Mouse (Mus musculus): ENCODE results near the gene Krtap5-1. TPM values are rescaled to one million over a fixed set of nuclear protein-coding genes. Genes with fewer than 3 reads are reported as not detected.
"Not testable (repeated sequence)": the region's sequence is repeated elsewhere in the genome, so short reads cannot be mapped to it uniquely, and the experiment has no call there.

The Krtap5-1 gene
- polyA plus RNA-seq, 1 experiment from 2014 or later, result not detected

GRCm38 (mm10) chr7:142320906-142321305 is 24.0 kb upstream of the Krtap5-1 start:
- H3K9me3 ChIP-seq (replicated peaks; ENCODE audit: low read length), result no peaks in the 10 kb centered on the region
- no peak overlapping the region for H3K4me3 ChIP-seq (replicated peaks; ENCODE audit: low read depth, low read length)
- H3K27me3 ChIP-seq (ENCODE audit: insufficient read depth, low read length), result no peaks in the 10 kb centered on the region
- ATAC-seq (replicated peaks; ENCODE audit: low FRiP score, low read depth), result 0 out of 2 replicates have a peak, but pooled peaks have one; percentile 26
- H3K27ac ChIP-seq, result no peak overlapping the region
- WGBS, result 20% methylated on average over 2 of the region's 2 CpGs
- no peak for TF ChIP-seq CTCF (IDR thresholded peaks at IDR 0.05; ENCODE audit: low read depth)
- no peaks in the 10 kb centered on the region for H3K4me1 ChIP-seq (replicated peaks; ENCODE audit: insufficient read depth, low read length)
- DNase-seq (ENCODE audit: low spot score), result peak; percentile 82
- H3K9ac ChIP-seq (ENCODE audit: low read depth, low read length), result no peak overlapping the region
- no peaks in the 10 kb centered on the region for H3K36me3 ChIP-seq (ENCODE audit: insufficient read depth, low read length)
- H3K4me2 ChIP-seq (ENCODE audit: low read length), result no peak overlapping the region

GRCm38 (mm10) chr7:142319124-142319523 is 22.2 kb upstream of the Krtap5-1 start:
- WGBS, result 87% methylated on average over 11 of the region's 11 CpGs
- Histone ChIP-seq H3K27me3 (ENCODE audit: insufficient read depth, low read length) (no peaks in the 10 kb centered on the region), H3K4me1 (replicated peaks; ENCODE audit: insufficient read depth, low read length) (no peaks in the 10 kb centered on the region), H3K27ac (no peak overlapping the region), H3K36me3 (ENCODE audit: insufficient read depth, low read length) (no peaks in the 10 kb centered on the region), H3K4me2 (ENCODE audit: low read length) (no peak overlapping the region), H3K9ac (ENCODE audit: low read depth, low read length) (no peak overlapping the region), H3K4me3 (replicated peaks; ENCODE audit: low read depth, low read length) (no peak overlapping the region), H3K9me3 (replicated peaks; ENCODE audit: low read length) (no peaks in the 10 kb centered on the region)
- ATAC-seq (replicated peaks; ENCODE audit: low FRiP score, low read depth) (no peak), DNase-seq (ENCODE audit: low spot score) (no peak)
- TF ChIP-seq CTCF (IDR thresholded peaks at IDR 0.05; ENCODE audit: low read depth), result no peak

DNA sequence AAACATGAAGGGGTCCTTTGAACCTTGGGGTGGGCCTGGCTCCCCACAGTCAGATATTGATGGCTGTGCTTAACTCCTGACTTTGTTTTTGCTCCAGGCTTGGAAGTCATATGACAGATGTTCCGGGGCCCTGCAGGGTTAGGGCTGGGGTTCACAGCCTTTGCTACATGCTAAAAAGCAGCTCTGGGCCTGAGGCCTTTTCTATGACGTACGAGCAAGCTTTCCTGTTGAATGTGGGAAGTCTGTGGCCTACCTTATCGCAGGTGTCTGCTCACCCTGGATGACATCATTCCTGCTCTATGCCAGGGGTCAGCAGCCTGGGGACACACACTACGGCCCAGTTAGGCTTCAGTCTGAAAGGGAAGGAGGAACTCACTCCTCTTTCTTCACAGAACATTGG is 20.3 kb upstream of the Krtap5-1 start:
- no peak overlapping the region for H3K27ac ChIP-seq

GRCm38 (mm10) chr7:142316558-142316957 is 19.6 kb upstream of the Krtap5-1 start:
- no peaks in the 10 kb centered on the region for H3K4me1 ChIP-seq (replicated peaks; ENCODE audit: insufficient read depth, low read length)
- no peak overlapping the region for H3K9ac ChIP-seq (ENCODE audit: low read depth, low read length)
- no peaks in the 10 kb centered on the region for H3K27me3 ChIP-seq (ENCODE audit: insufficient read depth, low read length)
- ATAC-seq (replicated peaks; ENCODE audit: low FRiP score, low read depth) (no peak; the same call in 1 of the 2 replicates), DNase-seq (ENCODE audit: low spot score) (peak; percentile 83)
- H3K27ac ChIP-seq, result no peak overlapping the region
- H3K4me2 ChIP-seq (ENCODE audit: low read length), result no peak overlapping the region
- peak; percentile 87 for TF ChIP-seq CTCF (IDR thresholded peaks at IDR 0.05; ENCODE audit: low read depth)
- H3K36me3 ChIP-seq (ENCODE audit: insufficient read depth, low read length), result no peaks in the 10 kb centered on the region
- 37% methylated on average over 6 of the region's 6 CpGs for WGBS
- H3K9me3 ChIP-seq (replicated peaks; ENCODE audit: low read length), result no peaks in the 10 kb centered on the region
- no peak overlapping the region for H3K4me3 ChIP-seq (replicated peaks; ENCODE audit: low read depth, low read length)

More for the DNA sequence above, 20.3 kb upstream of the Krtap5-1 start:
- no peak for ATAC-seq (replicated peaks; ENCODE audit: low FRiP score, low read depth)
- Histone ChIP-seq H3K9ac (ENCODE audit: low read depth, low read length) (no peak overlapping the region), H3K9me3 (replicated peaks; ENCODE audit: low read length) (no peaks in the 10 kb centered on the region), H3K36me3 (ENCODE audit: insufficient read depth, low read length) (no peaks in the 10 kb centered on the region), H3K4me1 (replicated peaks; ENCODE audit: insufficient read depth, low read length) (no peaks in the 10 kb centered on the region), H3K27me3 (ENCODE audit: insufficient read depth, low read length) (no peaks in the 10 kb centered on the region), H3K4me3 (replicated peaks; ENCODE audit: low read depth, low read length) (no peak overlapping the region), H3K4me2 (ENCODE audit: low read length) (no peak overlapping the region)
- WGBS, result 84% methylated on average over 5 of the region's 5 CpGs
- no peak for TF ChIP-seq CTCF (IDR thresholded peaks at IDR 0.05; ENCODE audit: low read depth)
- no peak for DNase-seq (ENCODE audit: low spot score)

GRCm38 (mm10) chr7:142314600-142315285 is 17.8 kb upstream of the Krtap5-1 start:
- no peaks in the 10 kb centered on the region for H3K4me1 ChIP-seq (replicated peaks; ENCODE audit: insufficient read depth, low read length)
- WGBS, result 47% methylated on average over 5 of the region's 5 CpGs

DNA sequence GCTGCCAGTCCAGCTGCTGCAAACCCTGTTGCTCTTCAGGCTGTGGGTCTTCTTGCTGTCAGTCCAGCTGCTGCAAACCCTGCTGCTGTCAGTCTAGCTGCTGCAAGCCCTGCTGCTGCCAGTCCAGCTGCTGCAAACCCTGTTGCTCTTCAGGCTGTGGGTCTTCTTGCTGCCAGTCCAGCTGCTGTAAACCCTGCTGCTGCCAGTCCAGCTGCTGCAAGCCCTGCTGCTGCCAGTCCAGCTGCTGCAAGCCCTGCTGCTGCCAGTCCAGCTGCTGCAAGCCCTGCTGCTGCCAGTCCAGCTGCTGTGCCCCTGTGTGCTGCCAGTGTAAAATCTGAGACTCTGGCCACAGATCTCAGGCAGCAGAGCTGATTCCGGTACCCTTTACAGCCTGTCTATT is 7.0 kb upstream of the Krtap5-1 start:
- not testable (repeated sequence) for H3K4me3 ChIP-seq (replicated peaks; ENCODE audit: low read depth, low read length); H3K9me3 ChIP-seq (replicated peaks; ENCODE audit: low read length); DNase-seq (ENCODE audit: low spot score); ATAC-seq (replicated peaks; ENCODE audit: low FRiP score, low read depth); H3K9ac ChIP-seq (ENCODE audit: low read depth, low read length); H3K4me1 ChIP-seq (replicated peaks; ENCODE audit: insufficient read depth, low read length); H3K27ac ChIP-seq; H3K36me3 ChIP-seq (ENCODE audit: insufficient read depth, low read length); H3K4me2 ChIP-seq (ENCODE audit: low read length); H3K27me3 ChIP-seq (ENCODE audit: insufficient read depth, low read length)
- 70% methylated on average over 1 of the region's 1 CpGs for WGBS

More at GRCm38 (mm10) chr7:142314600-142315285, 17.8 kb upstream of the Krtap5-1 start:
- DNase-seq (ENCODE audit: low spot score), result no peak
- no peak for ATAC-seq (replicated peaks; ENCODE audit: low FRiP score, low read depth)
- no peaks in the 10 kb centered on the region for H3K36me3 ChIP-seq (ENCODE audit: insufficient read depth, low read length)
- H3K9ac ChIP-seq (ENCODE audit: low read depth, low read length), result no peak overlapping the region
- H3K27ac ChIP-seq, result no peak overlapping the region
- TF ChIP-seq CTCF (IDR thresholded peaks at IDR 0.05; ENCODE audit: low read depth), result no peak
- H3K4me3 ChIP-seq (replicated peaks; ENCODE audit: low read depth, low read length), result no peak overlapping the region
- no peak overlapping the region for H3K4me2 ChIP-seq (ENCODE audit: low read length)
- H3K27me3 ChIP-seq (ENCODE audit: insufficient read depth, low read length), result no peaks in the 10 kb centered on the region
- no peaks in the 10 kb centered on the region for H3K9me3 ChIP-seq (replicated peaks; ENCODE audit: low read length)

DNA sequence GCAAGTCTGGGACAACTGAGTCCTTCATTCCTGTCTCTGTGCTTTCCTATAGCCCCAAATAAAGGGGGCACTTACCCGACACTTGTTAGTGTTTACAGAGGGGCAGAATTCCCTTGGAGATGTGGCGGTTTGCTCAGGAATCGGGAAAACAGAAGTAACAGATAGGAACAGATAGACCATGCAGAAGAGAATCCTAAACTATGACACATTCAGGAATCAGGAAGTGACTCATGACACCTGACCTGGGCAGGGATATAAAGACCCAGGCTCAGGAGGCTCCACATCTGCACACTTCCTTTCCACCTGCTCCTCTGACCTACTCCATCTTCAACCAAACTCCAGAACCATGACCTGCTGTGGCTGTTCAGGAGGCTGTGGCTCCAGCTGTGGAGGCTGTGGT is 6.3 kb upstream of the Krtap5-1 start, which contains the start of gene Krtap5-4:
TSS of gene Krtap5-4 (plus strand) at position 301 of the 400 bp plus-strand sequence.
- H3K9me3 ChIP-seq (replicated peaks; ENCODE audit: low read length), result no peaks in the 10 kb centered on the region
- no peak for TF ChIP-seq CTCF (IDR thresholded peaks at IDR 0.05; ENCODE audit: low read depth)
- H3K36me3 ChIP-seq (ENCODE audit: insufficient read depth, low read length), result no peaks in the 10 kb centered on the region
- H3K9ac ChIP-seq (ENCODE audit: low read depth, low read length), result no peak within 1 kb of the TSS
- no peak within 1 kb of the TSS for H3K4me2 ChIP-seq (ENCODE audit: low read length)
- H3K4me1 ChIP-seq (replicated peaks; ENCODE audit: insufficient read depth, low read length), result no peaks in the 10 kb centered on the region
- no peak within 1 kb of the TSS for H3K4me3 ChIP-seq (replicated peaks; ENCODE audit: low read depth, low read length)
- H3K27me3 ChIP-seq (ENCODE audit: insufficient read depth, low read length), result no peaks in the 10 kb centered on the region
- H3K27ac ChIP-seq, result no peak within 1 kb of the TSS
- 45% methylated on average over 3 of the region's 3 CpGs for WGBS
- ATAC-seq (replicated peaks; ENCODE audit: low FRiP score, low read depth) (no peak), DNase-seq (ENCODE audit: low spot score) (no peak)

GRCm38 (mm10) chr7:142296108-142296507 is 810 bp downstream of the Krtap5-1 start:
- not testable (repeated sequence) for H3K9me3 ChIP-seq (replicated peaks; ENCODE audit: low read length); H3K4me1 ChIP-seq (replicated peaks; ENCODE audit: insufficient read depth, low read length); ATAC-seq (replicated peaks; ENCODE audit: low FRiP score, low read depth); H3K27ac ChIP-seq; DNase-seq (ENCODE audit: low spot score); H3K36me3 ChIP-seq (ENCODE audit: insufficient read depth, low read length); H3K4me3 ChIP-seq (replicated peaks; ENCODE audit: low read depth, low read length); H3K4me2 ChIP-seq (ENCODE audit: low read length); H3K27me3 ChIP-seq (ENCODE audit: insufficient read depth, low read length); H3K9ac ChIP-seq (ENCODE audit: low read depth, low read length)
- WGBS, result 21% methylated on average over 4 of the region's 4 CpGs

Measured in kidney, postnatal 0 days (tissue).